Mouse (Mus musculus): ENCODE measurements at regions not wholly inside any gene's neighbourhood (a gene's known extent, or its start where the extent isn't known, plus 50 kb on each side); places are given as distances from the start of the nearest gene placed in this dataset.

- Histone ChIP-seq H3K4me1 (ENCODE audit: control insufficient read depth, insufficient read depth, insufficient read length, low read length) (no peaks in the 10 kb centered on the region), H3K27ac (ENCODE audit: insufficient read depth, low read depth, low read length) (no peak overlapping the region), H3K4me3 (ENCODE audit: low read depth, low read length) (no peak overlapping the region), H3K27me3 (ENCODE audit: control insufficient read depth, insufficient read depth, low read length) (no peaks in the 10 kb centered on the region), H3K36me3 (ENCODE audit: control insufficient read depth, insufficient read depth, low read length) (no peaks in the 10 kb centered on the region)
- WGBS: 74% methylated on average over 5 of the region's 5 CpGs
- TF ChIP-seq CTCF (IDR thresholded peaks at IDR 0.05; ENCODE audit: extremely low read depth, insufficient read length, insufficient replicate concordance, low read depth, low read length): no peak
- no peak for TF ChIP-seq POLR2A (IDR thresholded peaks at IDR 0.05; ENCODE audit: low read depth, low read length)
These were observed 111.1 kb upstream of the Irx6 start for GRCm38 (mm10) chr8:92562962-92563361.

- Histone ChIP-seq H3K4me1 (ENCODE audit: control insufficient read depth, insufficient read depth, insufficient read length, low read length) (no peaks in the 10 kb centered on the region), H3K36me3 (ENCODE audit: control insufficient read depth, insufficient read depth, low read length) (no peaks in the 10 kb centered on the region), H3K4me3 (ENCODE audit: low read depth, low read length) (no peak overlapping the region), H3K27ac (ENCODE audit: insufficient read depth, low read depth, low read length) (no peak overlapping the region), H3K27me3 (ENCODE audit: control insufficient read depth, insufficient read depth, low read length) (no peaks in the 10 kb centered on the region)
- 81% methylated on average over 10 of the region's 10 CpGs for WGBS
- TF ChIP-seq POLR2A (IDR thresholded peaks at IDR 0.05; ENCODE audit: low read depth, low read length): no peak
- TF ChIP-seq CTCF (IDR thresholded peaks at IDR 0.05; ENCODE audit: extremely low read depth, insufficient read length, insufficient replicate concordance, low read depth, low read length): no peak
These were observed 104.4 kb upstream of the Irx6 start for GRCm38 (mm10) chr8:92569650-92570049.

- TF ChIP-seq POLR2A (IDR thresholded peaks at IDR 0.05; ENCODE audit: low read depth, low read length) (no peak), CTCF (IDR thresholded peaks at IDR 0.05; ENCODE audit: extremely low read depth, insufficient read length, insufficient replicate concordance, low read depth, low read length) (no peak)
- H3K4me1 ChIP-seq (ENCODE audit: control insufficient read depth, insufficient read depth, insufficient read length, low read length): no peaks in the 10 kb centered on the region
- H3K27me3 ChIP-seq (ENCODE audit: control insufficient read depth, insufficient read depth, low read length): no peaks in the 10 kb centered on the region
- H3K27ac ChIP-seq (ENCODE audit: insufficient read depth, low read depth, low read length): no peak overlapping the region
- H3K36me3 ChIP-seq (ENCODE audit: control insufficient read depth, insufficient read depth, low read length): no peaks in the 10 kb centered on the region
- H3K4me3 ChIP-seq (ENCODE audit: low read depth, low read length): no peak overlapping the region
- WGBS: 54% methylated on average over 2 of the region's 2 CpGs
These were observed 94.6 kb upstream of the Irx6 start for GRCm38 (mm10) chr8:92579446-92579845.

- Histone ChIP-seq H3K36me3 (ENCODE audit: control insufficient read depth, insufficient read depth, low read length) (no peaks in the 10 kb centered on the region), H3K27me3 (ENCODE audit: control insufficient read depth, insufficient read depth, low read length) (no peaks in the 10 kb centered on the region), H3K27ac (ENCODE audit: insufficient read depth, low read depth, low read length) (no peak overlapping the region), H3K4me1 (ENCODE audit: control insufficient read depth, insufficient read depth, insufficient read length, low read length) (no peaks in the 10 kb centered on the region), H3K4me3 (ENCODE audit: low read depth, low read length) (no peak overlapping the region)
- no peak for TF ChIP-seq POLR2A (IDR thresholded peaks at IDR 0.05; ENCODE audit: low read depth, low read length)
- no peak for TF ChIP-seq CTCF (IDR thresholded peaks at IDR 0.05; ENCODE audit: extremely low read depth, insufficient read length, insufficient replicate concordance, low read depth, low read length)
- 85% methylated on average over 2 of the region's 2 CpGs for WGBS
These were observed 93.0 kb upstream of the Irx6 start for GRCm38 (mm10) chr8:92581051-92581450.

GRCm38 (mm10) chr8:92600766-92601165 is 73.3 kb upstream of the Irx6 start:
- whole genome bisulfite sequencing: 90% methylated on average over 3 of the region's 3 CpGs
- H3K4me1 ChIP-seq (ENCODE audit: control insufficient read depth, insufficient read depth, insufficient read length, low read length): no peaks in the 10 kb centered on the region
- no peak overlapping the region for H3K27ac ChIP-seq (ENCODE audit: insufficient read depth, low read depth, low read length)
- no peaks in the 10 kb centered on the region for H3K36me3 ChIP-seq (ENCODE audit: control insufficient read depth, insufficient read depth, low read length)
- no peak overlapping the region for H3K4me3 ChIP-seq (ENCODE audit: low read depth, low read length)
- TF ChIP-seq POLR2A (IDR thresholded peaks at IDR 0.05; ENCODE audit: low read depth, low read length) (no peak), CTCF (IDR thresholded peaks at IDR 0.05; ENCODE audit: extremely low read depth, insufficient read length, insufficient replicate concordance, low read depth, low read length) (no peak)
- H3K27me3 ChIP-seq (ENCODE audit: control insufficient read depth, insufficient read depth, low read length): no peaks in the 10 kb centered on the region

- H3K4me1 ChIP-seq (ENCODE audit: control insufficient read depth, insufficient read depth, insufficient read length, low read length): no peaks in the 10 kb centered on the region
- no peaks in the 10 kb centered on the region for H3K27me3 ChIP-seq (ENCODE audit: control insufficient read depth, insufficient read depth, low read length)
- H3K27ac ChIP-seq (ENCODE audit: insufficient read depth, low read depth, low read length): no peak overlapping the region
- H3K4me3 ChIP-seq (ENCODE audit: low read depth, low read length): no peak overlapping the region
- TF ChIP-seq CTCF (IDR thresholded peaks at IDR 0.05; ENCODE audit: extremely low read depth, insufficient read length, insufficient replicate concordance, low read depth, low read length) (no peak), POLR2A (IDR thresholded peaks at IDR 0.05; ENCODE audit: low read depth, low read length) (no peak)
- WGBS: 47% methylated on average over 7 of the region's 7 CpGs
- no peaks in the 10 kb centered on the region for H3K36me3 ChIP-seq (ENCODE audit: control insufficient read depth, insufficient read depth, low read length)
These were observed 71.1 kb upstream of the Irx6 start for GRCm38 (mm10) chr8:92602973-92603372.

GRCm38 (mm10) chr8:92605631-92606030 is 68.5 kb upstream of the Irx6 start:
- no peaks in the 10 kb centered on the region for H3K27me3 ChIP-seq (ENCODE audit: control insufficient read depth, insufficient read depth, low read length)
- WGBS: 76% methylated on average over 5 of the region's 5 CpGs
- no peaks in the 10 kb centered on the region for H3K36me3 ChIP-seq (ENCODE audit: control insufficient read depth, insufficient read depth, low read length)
- no peaks in the 10 kb centered on the region for H3K4me1 ChIP-seq (ENCODE audit: control insufficient read depth, insufficient read depth, insufficient read length, low read length)
- no peak overlapping the region for H3K4me3 ChIP-seq (ENCODE audit: low read depth, low read length)
- TF ChIP-seq POLR2A (IDR thresholded peaks at IDR 0.05; ENCODE audit: low read depth, low read length): no peak
- TF ChIP-seq CTCF (IDR thresholded peaks at IDR 0.05; ENCODE audit: extremely low read depth, insufficient read length, insufficient replicate concordance, low read depth, low read length): no peak
- no peak overlapping the region for H3K27ac ChIP-seq (ENCODE audit: insufficient read depth, low read depth, low read length)

- H3K27ac ChIP-seq (ENCODE audit: insufficient read depth, low read depth, low read length): no peak overlapping the region
- TF ChIP-seq CTCF (IDR thresholded peaks at IDR 0.05; ENCODE audit: extremely low read depth, insufficient read length, insufficient replicate concordance, low read depth, low read length) (no peak), POLR2A (IDR thresholded peaks at IDR 0.05; ENCODE audit: low read depth, low read length) (no peak)
- 69% methylated on average over 6 of the region's 6 CpGs for WGBS
- H3K27me3 ChIP-seq (ENCODE audit: control insufficient read depth, insufficient read depth, low read length): no peaks in the 10 kb centered on the region
- no peak overlapping the region for H3K4me3 ChIP-seq (ENCODE audit: low read depth, low read length)
- no peaks in the 10 kb centered on the region for H3K4me1 ChIP-seq (ENCODE audit: control insufficient read depth, insufficient read depth, insufficient read length, low read length)
- no peaks in the 10 kb centered on the region for H3K36me3 ChIP-seq (ENCODE audit: control insufficient read depth, insufficient read depth, low read length)
These were observed 66.5 kb upstream of the Irx6 start for GRCm38 (mm10) chr8:92607604-92608003.
